10 mouse cellular contexts compared by ENCODE assay signal in genomic region chr14:33588951-33589350, GRCm38 (mm10). TPM values are rescaled to one million over a fixed set of nuclear protein-coding genes. Genes with fewer than 3 reads are reported as not detected.
DNase-seq lines count a peak whose midpoint lies in the region; ATAC-seq and TF ChIP-seq lines count a peak whose summit lies in the region.
"Had no signal": no experiment of that assay in that cellular context is flagged by ENCODE, and none has a peak within 500 bp of the region (broad histone marks: within the 10 kb centered on the region; RNA-seq: fewer than 3 reads in every experiment).

Ptpn20 (plus strand) TSS chr14:33589207.

- H3K27me3 ChIP-seq in hindbrain, postnatal 0 days (ENCODE audit: insufficient read depth, low read length): no peaks in the 10 kb centered on the region
- H3K27me3 ChIP-seq in hindbrain, embryonic 16.5 days (replicated peaks; ENCODE audit: control insufficient read depth, insufficient read depth, low read length): no peaks in the 10 kb centered on the region
- H3K27me3 ChIP-seq: heart, embryonic 12.5 days had no signal

- no peak within 1 kb of the TSS for H3K4me2 ChIP-seq in hindbrain, postnatal 0 days (ENCODE audit: low read depth, low read length)
- H3K4me2 ChIP-seq in hindbrain, embryonic 16.5 days (ENCODE audit: low read length): no peak within 1 kb of the TSS
- H3K4me2 ChIP-seq: heart, embryonic 12.5 days had no signal

- WGBS in hindbrain, postnatal 0 days: 65% methylated on average over 14 of the region's 14 CpGs
- 60% methylated on average over 14 of the region's 14 CpGs for WGBS in hindbrain, embryonic 16.5 days

- H3K36me3 ChIP-seq in hindbrain, postnatal 0 days (ENCODE audit: insufficient read depth, low read length): no peaks in the 10 kb centered on the region
- H3K36me3 ChIP-seq in hindbrain, embryonic 16.5 days (ENCODE audit: control insufficient read depth, insufficient read depth, low read length): no peaks in the 10 kb centered on the region
- H3K36me3 ChIP-seq: heart, embryonic 12.5 days had no signal

- H3K4me3 ChIP-seq in hindbrain, postnatal 0 days (ENCODE audit: low read length): no peak within 1 kb of the TSS
- H3K4me3 ChIP-seq in hindbrain, embryonic 16.5 days (ENCODE audit: low read length): no peak within 1 kb of the TSS
- H3K4me3 ChIP-seq: heart, embryonic 12.5 days had no signal

- H3K4me1 ChIP-seq in hindbrain, postnatal 0 days (ENCODE audit: insufficient read depth, low read length): no peaks in the 10 kb centered on the region
- no peaks in the 10 kb centered on the region for H3K4me1 ChIP-seq in hindbrain, embryonic 16.5 days (ENCODE audit: control insufficient read depth, insufficient read depth, low read depth, low read length)
- H3K4me1 ChIP-seq: heart, embryonic 12.5 days had no signal

- no peak for ATAC-seq in hindbrain, postnatal 0 days
- no peak for ATAC-seq in hindbrain, embryonic 16.5 days
- ATAC-seq: activated CD4-positive, CD25-positive, alpha-beta regulatory T cell, adult 4 months; midbrain, embryonic 16.5 days had no signal

- no peak for DNase-seq in hindbrain, postnatal 0 days (ENCODE audit: low spot score)
- DNase-seq in 3T3-L1 (ENCODE audit: low read depth, low spot score): peak; percentile 2
- peak; percentile 78 for DNase-seq in ES-CJ7 (ENCODE audit: low read depth, low spot score)
- DNase-seq in kidney, postnatal 10 days: peak; percentile 27
- no peak for DNase-seq in c-Kit-positive CD71-positive TER-119-positive erythroid progenitor cells, embryonic 14.5 days (ENCODE audit: low spot score)
- DNase-seq in right cerebral cortex, postnatal 36 days (ENCODE audit: low spot score in 2 of 2): no peak

- H3K27ac ChIP-seq in hindbrain, postnatal 0 days: no peak within 1 kb of the TSS
- no peak within 1 kb of the TSS for H3K27ac ChIP-seq in hindbrain, embryonic 16.5 days (ENCODE audit: low read depth, low read length)

- H3K9me3 ChIP-seq in hindbrain, postnatal 0 days (ENCODE audit: low read length): no peaks in the 10 kb centered on the region
- H3K9me3 ChIP-seq in hindbrain, embryonic 16.5 days (ENCODE audit: control insufficient read depth, low read length): no peaks in the 10 kb centered on the region

- TF ChIP-seq CTCF in hindbrain, postnatal 0 days (IDR thresholded peaks at IDR 0.05; ENCODE audit: low read depth): peak; percentile 43

- H3K9ac ChIP-seq in hindbrain, postnatal 0 days (replicated peaks; ENCODE audit: low read length): no peak within 1 kb of the TSS
- no peak within 1 kb of the TSS for H3K9ac ChIP-seq in hindbrain, embryonic 16.5 days (ENCODE audit: low read depth, low read length)
- H3K9ac ChIP-seq: heart, embryonic 12.5 days had no signal

RNA-seq across cellular contexts. Expression of gene Ptpn20, which starts in this region (rescaled TPM):
- 0.14 and 0.42 TPM in 2 replicates for total RNA-seq in hindbrain, postnatal 0 days (2014; rRNA removed)
- polyA plus RNA-seq in hindbrain, postnatal 0 days (2015; fragmentation: Nextera tagmentation; extraction: Ambion mirVana): 0.37 and 0.44 TPM in 2 replicates
- polyA plus RNA-seq in hindbrain, embryonic 16.5 days (2015; fragmentation: Nextera tagmentation; extraction: Ambion mirVana): 0.12 and 0.43 TPM in 2 replicates
- polyA plus RNA-seq: activated CD4-positive, CD25-positive, alpha-beta regulatory T cell, adult 4 months; heart, embryonic 12.5 days had no signal

Comparison
In these comparisons a context has a peak if more than half of its experiments do, and no peak if none do; other contexts are left out.
1. DNase-seq: peak in 3T3-L1 (single experiment), ES-CJ7 (single experiment) and kidney, postnatal 10 days (single experiment); none in hindbrain, postnatal 0 days (single experiment), c-Kit-positive CD71-positive TER-119-positive erythroid progenitor cells, embryonic 14.5 days (single experiment) and right cerebral cortex, postnatal 36 days (0 of 2).